Mouse (Mus musculus): Measurements from ENCODE around the gene Hykk.
A peak's percentile ranks its signal among the peaks of the same experiment; 100 is the strongest.

The Hykk gene

DNA sequence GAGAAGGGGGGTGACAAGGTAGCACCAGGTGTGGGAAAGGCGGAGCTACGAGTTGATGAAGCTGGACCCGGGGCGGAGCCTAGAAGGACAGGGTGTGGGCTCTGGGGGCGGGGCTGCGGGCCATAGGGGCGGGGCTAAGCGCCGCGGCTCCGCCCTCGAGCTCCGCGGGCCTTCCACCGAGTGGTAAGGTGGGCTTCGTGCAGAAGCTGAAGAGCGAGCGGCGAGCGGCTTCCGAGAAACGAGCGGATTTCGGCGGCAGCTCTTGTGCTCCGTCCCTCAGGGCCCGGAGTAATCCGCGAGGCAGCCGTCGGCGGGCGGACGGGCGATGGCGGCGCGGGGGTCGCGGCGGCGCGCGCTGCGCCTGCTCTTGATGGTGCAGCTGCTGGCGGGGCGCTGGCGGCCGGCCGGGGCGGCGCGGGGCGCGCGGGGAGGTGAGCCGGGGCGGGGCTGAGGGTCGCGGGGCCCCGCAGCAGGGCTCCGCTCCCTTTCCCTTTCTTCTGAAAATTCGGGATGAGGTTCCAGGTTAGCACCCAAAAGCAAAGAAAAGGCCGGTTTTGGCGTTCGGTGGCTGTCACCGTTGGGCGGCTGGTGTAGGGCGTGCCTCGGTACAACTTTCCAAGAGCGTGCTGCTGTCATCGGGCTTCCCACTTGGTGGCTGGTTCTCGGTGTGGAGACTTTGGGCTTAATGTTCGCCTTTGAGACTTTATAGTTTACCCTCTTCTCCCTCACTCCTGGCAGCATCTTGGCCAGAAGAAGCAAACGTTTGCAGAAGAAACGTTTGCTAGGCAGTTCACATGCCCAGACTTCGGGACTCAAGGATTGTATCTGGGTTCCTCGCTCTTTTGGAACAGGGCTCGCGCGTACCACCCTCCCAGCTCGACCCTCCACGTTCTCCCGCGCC, 64.5 kb downstream of the Hykk start:
- peak; percentile 43 to 55 for DNase-seq

GRCm38 (mm10) chr9:54982401-54982800, 65.3 kb downstream of the Hykk start:
- DNase-seq: no peak

GRCm38 (mm10) chr9:54990362-54990761, 73.3 kb downstream of the Hykk start:
- no peak for DNase-seq

DNA sequence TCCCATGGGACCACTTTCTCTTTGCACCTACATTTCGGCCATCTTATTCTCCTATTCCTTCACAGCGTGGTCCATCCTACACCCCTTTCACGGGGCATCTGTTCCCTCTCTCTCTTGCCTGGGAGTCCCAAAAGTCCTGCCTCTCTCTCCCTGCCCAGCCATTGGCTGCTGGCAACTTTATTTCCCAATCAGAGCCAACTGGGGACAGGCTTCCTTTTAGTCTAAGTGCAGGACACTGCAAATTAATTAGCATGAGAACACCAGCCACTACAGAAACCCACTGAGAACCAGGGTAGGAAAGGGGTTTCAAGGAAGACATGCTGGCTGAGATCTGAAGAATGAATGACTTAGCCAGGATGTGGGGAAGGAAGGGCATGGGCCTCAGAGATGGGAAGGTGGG, 77.3 kb downstream of the Hykk start:
- no peak for DNase-seq

DNA sequence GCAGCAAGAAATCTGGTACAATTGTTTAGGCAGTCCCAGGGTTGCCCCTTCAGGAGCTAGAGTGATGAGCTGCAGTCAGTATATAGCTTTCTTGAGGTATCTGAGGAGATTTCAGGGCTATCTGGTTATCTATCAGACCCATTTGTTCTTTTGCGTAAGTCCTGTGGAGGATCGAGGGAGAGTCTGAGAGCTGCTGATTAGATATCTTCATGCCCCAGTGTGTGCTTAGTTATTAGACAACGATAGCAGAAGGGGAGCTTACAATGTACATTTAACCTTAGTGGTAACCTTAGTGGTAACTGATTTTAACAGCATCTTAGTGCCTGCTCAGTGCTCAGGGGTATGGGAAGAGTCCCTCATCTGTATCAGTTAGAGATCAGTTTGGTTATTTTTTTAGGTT, 78.6 kb downstream of the Hykk start:
- DNase-seq: no peak
